Mouse (Mus musculus) G1E-ER4 (cell line): ENCODE results near the gene A430078G23Rik. TPM values are rescaled to one million over a fixed set of nuclear protein-coding genes. Genes with fewer than 3 reads are reported as not detected.

Experiments used
- GATA1 ChIP-seq: IDR thresholded peaks from one replicate; pipeline ENCODE4 v1.8.0; 2012; ENCODE audit warnings: low read length, inconsistent platforms
- polyA plus RNA-seq: library from polyadenylated mRNA; stranded (reverse); fragments of >175 nt; gene quantifications from 2 replicates; pipeline ENCODE4 v1.2.3, GENCODE M21; 2012

Gene A430078G23Rik
- polyA plus RNA-seq, 1 experiment: not detected

GRCm38 (mm10) chr8:3392771-3393710 lies 39.8 kb downstream of the A430078G23Rik start, which contains the start of gene Arhgef18:
Gene Arhgef18 (plus strand): TSS chr8:3393006.
- TF ChIP-seq GATA1: no peak

GRCm38 (mm10) chr8:3394600-3394999 lies 41.4 kb downstream of the A430078G23Rik start:
- TF ChIP-seq GATA1: no peak

GRCm38 (mm10) chr8:3395246-3395645 lies 42.0 kb downstream of the A430078G23Rik start:
- no peak for TF ChIP-seq GATA1

- TF ChIP-seq GATA1: no peak
Observed at GRCm38 (mm10) chr8:3397597-3397996, 44.4 kb downstream of the A430078G23Rik start.

GRCm38 (mm10) chr8:3400509-3400908 lies 47.3 kb downstream of the A430078G23Rik start:
- TF ChIP-seq GATA1: no peak

- TF ChIP-seq GATA1: no peak
Observed at GRCm38 (mm10) chr8:3407417-3407816, 54.2 kb downstream of the A430078G23Rik start.

- TF ChIP-seq GATA1: no peak
Observed at GRCm38 (mm10) chr8:3411085-3411484, 57.9 kb downstream of the A430078G23Rik start.

GRCm38 (mm10) chr8:3411901-3412301 lies 58.7 kb downstream of the A430078G23Rik start:
- TF ChIP-seq GATA1: peak; percentile 70

- no peak for TF ChIP-seq GATA1
Observed at GRCm38 (mm10) chr8:3412816-3413215, 59.6 kb downstream of the A430078G23Rik start.

GRCm38 (mm10) chr8:3414639-3415190 lies 61.5 kb downstream of the A430078G23Rik start:
- no peak for TF ChIP-seq GATA1

- TF ChIP-seq GATA1: peak; percentile 55
Observed at GRCm38 (mm10) chr8:3415259-3415658, 62.0 kb downstream of the A430078G23Rik start.

- TF ChIP-seq GATA1: no peak
Observed at GRCm38 (mm10) chr8:3415661-3416060, 62.4 kb downstream of the A430078G23Rik start.

GRCm38 (mm10) chr8:3416846-3417245 lies 63.6 kb downstream of the A430078G23Rik start:
- no peak for TF ChIP-seq GATA1

GRCm38 (mm10) chr8:3417455-3417854 lies 64.2 kb downstream of the A430078G23Rik start:
- TF ChIP-seq GATA1: no peak

GRCm38 (mm10) chr8:3418101-3418500 lies 64.9 kb downstream of the A430078G23Rik start:
- TF ChIP-seq GATA1: no peak

GRCm38 (mm10) chr8:3420105-3420706 lies 67.0 kb downstream of the A430078G23Rik start:
- TF ChIP-seq GATA1: no peak
